Mouse (Mus musculus) limb, embryonic 10.5 days (tissue): ENCODE data around the gene Gm9944. TPM values are rescaled to one million over a fixed set of nuclear protein-coding genes. Genes with fewer than 3 reads are reported as not detected.
A peak's percentile ranks its signal among the peaks of the same experiment; 100 is the strongest.

Experiments
- DNase-seq: peaks from one replicate; pipeline ENCODE4 v3.0.0-alpha.2; 2017; ENCODE audit warnings: low spot score
- H3K27ac ChIP-seq: fragments of 300-500 bp; sonication (generic); 2 replicates; pipeline ENCODE4 v1.5.1; 2016; ENCODE audit warnings: mild to moderate bottlenecking
- H3K27me3 ChIP-seq: fragments of 300-500 bp; sonication (generic); 2 replicates; pipeline ENCODE4 v1.6.1; 2016; ENCODE audit warnings: low read depth, mild to moderate bottlenecking; ENCODE audit not compliant: poor library complexity, severe bottlenecking
- H3K36me3 ChIP-seq: fragments of 300-500 bp; sonication (generic); 2 replicates; pipeline ENCODE4 v1.6.1; 2016; ENCODE audit warnings: mild to moderate bottlenecking, moderate library complexity
- H3K4me1 ChIP-seq: fragments of 300-500 bp; sonication (generic); 2 replicates; pipeline ENCODE4 v1.6.1; 2016
- H3K4me3 ChIP-seq: fragments of 300-500 bp; sonication (generic); 2 replicates; pipeline ENCODE4 v1.5.1; 2016; ENCODE audit warnings: mild to moderate bottlenecking, moderate library complexity
- H3K9me3 ChIP-seq: fragments of 300-500 bp; sonication (generic); replicated peaks from 2 replicates; pipeline ENCODE4 v1.6.1; 2016; ENCODE audit warnings: mild to moderate bottlenecking
- WGBS: fragments of 180-500 bp; shearing (Covaris S2); methylation state at CpG from one replicate; pipeline ENCODE4 v1.1.7; 2016; 5-methylcytosine and 5-hydroxymethylcytosine counted together
- polyA plus RNA-seq: library from polyadenylated mRNA; unstranded; fragments of >200 nt; fragmentation: Nextera tagmentation; extraction: Ambion mirVana; gene quantifications from 2 replicates; pipeline ENCODE4 v1.2.1, GENCODE M21; 2016

The Gm9944 gene
- not detected in 2 replicates for polyA plus RNA-seq

DNA sequence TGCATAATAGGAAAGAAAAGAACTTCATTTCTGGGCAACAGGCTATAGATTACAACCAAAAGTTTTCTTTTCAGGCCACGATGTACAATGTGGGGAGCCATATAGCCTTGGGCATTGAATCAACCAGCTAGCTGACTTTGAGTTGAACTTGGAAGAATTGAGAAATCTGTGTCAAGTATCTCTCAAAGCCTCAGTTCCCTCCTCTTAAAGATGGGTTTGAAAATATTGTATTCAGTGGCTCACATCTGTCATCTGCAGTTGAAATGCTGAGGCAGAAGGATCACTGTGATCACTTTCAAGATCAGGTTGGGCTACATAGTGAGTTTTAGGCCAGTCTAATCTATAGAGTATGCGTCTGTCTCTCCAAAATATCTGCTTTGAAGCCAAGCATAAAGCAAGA lies at the start of gene Gm9944:
Gene Gm9944 (minus strand): TSS at position 101 of the 400 bp plus-strand sequence.
- H3K9me3 ChIP-seq, result no peaks in the 10 kb centered on the region
- no peaks in the 10 kb centered on the region for H3K4me1 ChIP-seq
- WGBS, result 73% methylated on average over 2 of the region's 2 CpGs
- no peaks in the 10 kb centered on the region for H3K36me3 ChIP-seq
- no peak for DNase-seq
- no peak within 1 kb of the TSS for H3K4me3 ChIP-seq
- no peak within 1 kb of the TSS for H3K27ac ChIP-seq
- H3K27me3 ChIP-seq, result no peaks in the 10 kb centered on the region

GRCm38 (mm10) chr4:144493331-144493730 lies 40.2 kb upstream of the Gm9944 start:
- no peak for DNase-seq
- no peak overlapping the region for H3K4me3 ChIP-seq
- no peaks in the 10 kb centered on the region for H3K36me3 ChIP-seq
- no peaks in the 10 kb centered on the region for H3K9me3 ChIP-seq
- no peaks in the 10 kb centered on the region for H3K4me1 ChIP-seq
- no peak overlapping the region for H3K27ac ChIP-seq
- H3K27me3 ChIP-seq, result no peaks in the 10 kb centered on the region

- no peaks in the 10 kb centered on the region for H3K4me1 ChIP-seq
- no peaks in the 10 kb centered on the region for H3K27me3 ChIP-seq
- H3K9me3 ChIP-seq, result 0 out of 2 replicates have a peak, but pooled peaks cover 2% of the 10 kb centered on the region
- no peak overlapping the region for H3K4me3 ChIP-seq
- H3K27ac ChIP-seq, result no peak overlapping the region
- no peak for DNase-seq
- no peaks in the 10 kb centered on the region for H3K36me3 ChIP-seq
- WGBS, result 80% methylated on average over 1 of the region's 1 CpGs
Observed at GRCm38 (mm10) chr4:144468091-144468490, 15.0 kb upstream of the Gm9944 start.

DNA sequence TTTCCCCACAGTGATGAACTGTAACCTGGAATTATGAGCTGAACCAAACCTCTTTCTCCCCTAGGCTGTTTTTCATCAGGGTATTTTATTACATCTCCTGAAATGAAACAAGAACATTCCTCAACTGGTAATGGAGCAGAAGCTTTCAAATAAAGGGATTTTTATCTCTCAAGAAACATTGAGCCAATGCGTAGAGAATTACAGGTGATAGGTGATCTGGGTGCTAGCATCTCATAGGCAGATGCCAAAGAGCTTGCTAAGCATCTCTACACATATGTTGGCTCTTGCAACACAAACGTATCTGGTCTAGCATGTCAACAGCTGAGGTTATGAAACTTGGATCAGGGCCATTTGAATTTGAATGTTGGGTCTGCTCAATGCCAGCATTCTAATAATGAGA lies 12.1 kb upstream of the Gm9944 start:
- 91% methylated on average over 2 of the region's 2 CpGs for WGBS
- no peak overlapping the region for H3K4me3 ChIP-seq
- no peak for DNase-seq
- no peaks in the 10 kb centered on the region for H3K27me3 ChIP-seq
- H3K9me3 ChIP-seq, result 0 out of 2 replicates have a peak, but pooled peaks cover 2% of the 10 kb centered on the region
- no peak overlapping the region for H3K27ac ChIP-seq
- no peaks in the 10 kb centered on the region for H3K4me1 ChIP-seq
- H3K36me3 ChIP-seq, result no peaks in the 10 kb centered on the region

DNA sequence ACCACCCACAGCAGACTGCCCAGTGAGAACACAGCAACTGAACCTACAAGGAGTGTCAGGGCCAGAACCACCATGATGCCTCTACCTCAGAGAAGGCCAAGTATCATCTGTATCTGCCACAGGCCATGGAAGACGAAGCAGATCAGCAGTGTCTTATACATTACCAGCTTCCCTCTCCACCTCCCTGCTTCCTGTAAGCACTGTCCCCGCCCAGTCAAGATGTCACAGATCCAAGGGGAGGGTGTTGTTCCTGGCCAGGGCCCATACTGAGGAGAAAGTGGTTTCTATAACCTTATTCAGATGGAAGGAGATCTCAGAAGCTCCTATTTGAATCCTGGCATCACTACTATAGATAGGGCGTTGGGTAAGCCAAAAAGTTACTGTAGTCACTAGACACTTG lies 10.5 kb upstream of the Gm9944 start, which contains the start of gene Aadacl3:
Gene Aadacl3 (minus strand): TSS at position 101 of the 400 bp plus-strand sequence.
- WGBS, result 83% methylated on average over 3 of the region's 3 CpGs

GRCm38 (mm10) chr4:144448546-144448945 lies 4.6 kb downstream of the Gm9944 start:
- Histone ChIP-seq H3K27ac (no peak overlapping the region), H3K36me3 (no peaks in the 10 kb centered on the region), H3K9me3 (no peaks in the 10 kb centered on the region), H3K4me1 (no peaks in the 10 kb centered on the region), H3K27me3 (no peaks in the 10 kb centered on the region), H3K4me3 (no peak overlapping the region)
- WGBS, result 71% methylated on average over 2 of the region's 2 CpGs
- no peak for DNase-seq

More for the DNA sequence above, 10.5 kb upstream of the Gm9944 start, which contains the start of gene Aadacl3:
- H3K27me3 ChIP-seq, result no peaks in the 10 kb centered on the region
- no peak within 1 kb of the TSS for H3K4me3 ChIP-seq
- H3K27ac ChIP-seq, result no peak within 1 kb of the TSS
- DNase-seq, result no peak
- H3K4me1 ChIP-seq, result no peaks in the 10 kb centered on the region
- H3K9me3 ChIP-seq, result 0 out of 2 replicates have a peak, but pooled peaks cover 2% of the 10 kb centered on the region
- H3K36me3 ChIP-seq, result no peaks in the 10 kb centered on the region

- H3K4me3 ChIP-seq, result no peak overlapping the region
- no peaks in the 10 kb centered on the region for H3K27me3 ChIP-seq
- H3K4me1 ChIP-seq, result no peaks in the 10 kb centered on the region
- no peak overlapping the region for H3K27ac ChIP-seq
- no peaks in the 10 kb centered on the region for H3K36me3 ChIP-seq
- DNase-seq, result no peak
- H3K9me3 ChIP-seq, result no peaks in the 10 kb centered on the region
- WGBS, result 92% methylated on average over 1 of the region's 1 CpGs
Observed at GRCm38 (mm10) chr4:144441582-144441981, 11.5 kb downstream of the Gm9944 start.

DNA sequence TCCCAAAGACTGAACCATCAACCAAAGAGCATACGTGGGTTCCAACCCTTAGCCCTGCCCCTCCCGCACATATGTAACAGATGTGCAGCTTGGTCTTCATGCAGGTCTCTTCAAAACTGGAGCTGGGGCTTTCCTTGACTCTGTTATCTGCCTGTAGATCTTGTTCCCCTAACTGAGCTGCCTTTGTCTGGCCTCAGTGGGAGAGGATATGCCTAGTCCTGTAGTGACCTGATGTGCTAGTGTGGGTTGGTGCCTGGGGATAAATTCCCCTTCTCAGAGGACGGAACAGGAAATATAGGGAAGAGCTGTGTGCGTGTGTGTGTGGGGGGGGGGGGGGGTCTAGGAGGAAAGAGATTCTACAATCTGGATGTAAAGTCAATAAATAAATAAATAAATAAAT lies 12.0 kb downstream of the Gm9944 start:
- no peaks in the 10 kb centered on the region for H3K4me1 ChIP-seq

GRCm38 (mm10) chr4:144438672-144439071 lies 14.4 kb downstream of the Gm9944 start, which contains the start of gene 1700012P22Rik:
TSS of gene 1700012P22Rik (minus strand) at chr4:144438772.
- Histone ChIP-seq H3K9me3 (no peaks in the 10 kb centered on the region), H3K27me3 (no peaks in the 10 kb centered on the region), H3K4me3 (no peak within 1 kb of the TSS), H3K36me3 (no peaks in the 10 kb centered on the region), H3K4me1 (no peaks in the 10 kb centered on the region), H3K27ac (no peak within 1 kb of the TSS)
- DNase-seq, result no peak

More for the DNA sequence above, 12.0 kb downstream of the Gm9944 start:
- DNase-seq, result no peak
- H3K9me3 ChIP-seq, result no peaks in the 10 kb centered on the region
- no peak overlapping the region for H3K4me3 ChIP-seq
- 94% methylated on average over 4 of the region's 4 CpGs for WGBS
- no peaks in the 10 kb centered on the region for H3K36me3 ChIP-seq
- H3K27ac ChIP-seq, result no peak overlapping the region
- no peaks in the 10 kb centered on the region for H3K27me3 ChIP-seq

DNA sequence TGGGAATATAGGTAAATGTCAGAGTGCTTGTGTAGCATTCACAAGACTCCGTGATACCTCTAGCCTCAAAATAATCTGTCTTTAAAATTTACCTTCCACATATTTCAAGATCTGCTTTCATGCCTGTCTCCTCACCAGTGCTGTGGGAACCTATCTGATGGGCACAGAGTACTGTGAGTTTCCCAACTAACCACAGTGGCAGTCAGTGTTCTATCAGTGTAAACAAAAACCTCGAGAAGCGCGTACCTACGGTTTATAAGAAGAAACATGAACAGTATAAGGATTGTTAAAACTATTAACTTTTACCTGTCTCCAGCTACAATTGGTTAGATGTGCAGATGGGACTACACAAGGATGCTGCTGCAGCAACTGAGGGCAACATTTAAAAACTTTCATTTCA lies 19.9 kb downstream of the Gm9944 start:
- no peaks in the 10 kb centered on the region for H3K36me3 ChIP-seq
- 92% methylated on average over 5 of the region's 5 CpGs for WGBS
- no peak for DNase-seq
- no peak overlapping the region for H3K4me3 ChIP-seq
- no peaks in the 10 kb centered on the region for H3K9me3 ChIP-seq
- H3K27ac ChIP-seq, result no peak overlapping the region
- no peaks in the 10 kb centered on the region for H3K4me1 ChIP-seq
- H3K27me3 ChIP-seq, result no peaks in the 10 kb centered on the region

DNA sequence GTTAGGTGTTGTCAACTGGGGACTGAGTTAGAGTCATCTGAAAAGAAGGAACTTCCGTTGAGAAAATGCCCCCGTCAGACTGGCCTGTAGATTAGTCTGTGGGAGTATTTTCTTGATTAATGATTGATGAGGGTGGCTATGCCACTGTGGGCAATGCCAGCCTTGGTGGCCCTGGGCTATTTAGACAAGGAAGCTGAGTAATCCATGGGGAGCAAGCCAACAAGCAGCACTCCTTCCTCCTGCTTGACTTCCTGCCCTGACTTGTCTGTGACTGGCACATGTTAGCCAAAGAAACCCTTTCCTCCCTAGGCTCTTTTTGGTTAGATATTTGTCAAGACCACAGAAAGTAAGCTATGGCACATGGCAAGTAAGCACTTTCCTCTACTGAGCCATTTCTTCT lies 22.4 kb downstream of the Gm9944 start:
- no peaks in the 10 kb centered on the region for H3K9me3 ChIP-seq
- H3K4me1 ChIP-seq, result no peaks in the 10 kb centered on the region
- no peaks in the 10 kb centered on the region for H3K36me3 ChIP-seq
- no peaks in the 10 kb centered on the region for H3K27me3 ChIP-seq
- no peak for DNase-seq
- 89% methylated on average over 2 of the region's 2 CpGs for WGBS
- H3K27ac ChIP-seq, result no peak overlapping the region
- H3K4me3 ChIP-seq, result no peak overlapping the region

- Histone ChIP-seq H3K4me3 (no peak overlapping the region), H3K36me3 (no peaks in the 10 kb centered on the region), H3K9me3 (no peaks in the 10 kb centered on the region), H3K27me3 (no peaks in the 10 kb centered on the region), H3K4me1 (no peaks in the 10 kb centered on the region), H3K27ac (no peak overlapping the region)
- WGBS, result 22% methylated on average over 3 of the region's 3 CpGs
- DNase-seq, result peak; percentile 33
Observed at GRCm38 (mm10) chr4:144428868-144429267, 24.2 kb downstream of the Gm9944 start.

GRCm38 (mm10) chr4:144424590-144424989 lies 28.5 kb downstream of the Gm9944 start:
- no peak for DNase-seq
- Histone ChIP-seq H3K4me1 (no peaks in the 10 kb centered on the region), H3K36me3 (no peaks in the 10 kb centered on the region), H3K27me3 (no peaks in the 10 kb centered on the region), H3K4me3 (no peak overlapping the region), H3K9me3 (no peaks in the 10 kb centered on the region), H3K27ac (no peak overlapping the region)
- 82% methylated on average over 5 of the region's 5 CpGs for WGBS

GRCm38 (mm10) chr4:144420644-144421043 lies 32.5 kb downstream of the Gm9944 start:
- H3K4me1 ChIP-seq, result no peaks in the 10 kb centered on the region
- no peaks in the 10 kb centered on the region for H3K9me3 ChIP-seq
- H3K4me3 ChIP-seq, result no peak overlapping the region
- H3K27ac ChIP-seq, result no peak overlapping the region
- no peaks in the 10 kb centered on the region for H3K27me3 ChIP-seq
- H3K36me3 ChIP-seq, result no peaks in the 10 kb centered on the region
- DNase-seq, result no peak
